Comparison of ENCODE assay signal across 9 mouse cellular contexts in the genomic region with DNA sequence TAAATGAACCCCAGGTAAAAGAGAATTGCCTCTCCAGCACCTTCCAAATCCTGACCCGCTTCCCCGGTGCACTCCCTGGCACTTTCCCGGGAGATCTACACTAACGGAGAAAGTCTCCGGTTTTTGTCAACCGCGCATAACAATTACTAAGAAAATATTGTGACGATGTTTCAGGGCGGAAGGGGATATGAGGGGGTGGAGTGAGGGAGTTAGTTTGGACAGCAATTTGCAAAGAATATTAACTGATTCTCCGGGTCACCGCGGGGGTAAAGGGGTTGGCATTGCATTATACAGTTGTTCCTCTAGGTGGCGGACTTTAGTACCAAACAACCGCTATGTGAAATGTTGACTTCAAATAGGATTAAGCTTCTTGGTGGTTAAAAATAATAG. TPM values are rescaled to one million over a fixed set of nuclear protein-coding genes. Genes with fewer than 3 reads are reported as not detected.
DNase-seq lines count a peak whose midpoint lies in the region; ATAC-seq and TF ChIP-seq lines count a peak whose summit lies in the region.
"Had no signal": no experiment of that assay in that cellular context is flagged by ENCODE, and none has a peak within 500 bp of the region (broad histone marks: within the 10 kb centered on the region; RNA-seq: fewer than 3 reads in every experiment).

No protein-coding gene starts in this region.

- 0 out of 2 replicates have a peak, but pooled peaks have one; percentile 9 for TF ChIP-seq CTCF in G1E (IDR thresholded peaks at IDR 0.05; ENCODE audit: low read depth, low read length)

- H3K9ac ChIP-seq in heart, embryonic 13.5 days, result 0 out of 2 replicates have a peak overlapping the region, but pooled peaks have one; percentile 25
- no peak overlapping the region for H3K9ac ChIP-seq in embryonic facial prominence, embryonic 15.5 days
- H3K9ac ChIP-seq: liver, embryonic 15.5 days had no signal

- no peaks in the 10 kb centered on the region for H3K9me3 ChIP-seq in heart, embryonic 13.5 days
- H3K9me3 ChIP-seq in G1E (replicated peaks), result peaks cover 2% of the 10 kb centered on the region; the same call in 1 of the 2 replicates
- no peaks in the 10 kb centered on the region for H3K9me3 ChIP-seq in embryonic facial prominence, embryonic 15.5 days (replicated peaks)
- H3K9me3 ChIP-seq: liver, embryonic 15.5 days had no signal

- H3K4me3 ChIP-seq in heart, embryonic 13.5 days, result peak overlapping the region; percentile 51
- H3K4me3 ChIP-seq in G1E (ENCODE audit: low read depth, low read length), result no peak overlapping the region
- H3K4me3 ChIP-seq in embryonic facial prominence, embryonic 15.5 days (replicated peaks), result peak overlapping the region; percentile 29
- H3K4me3 ChIP-seq: liver, embryonic 15.5 days had no signal

- DNase-seq in heart, postnatal 4 days, result no peak
- DNase-seq in G1E (ENCODE audit: low spot score), result no peak
- peak; percentile 9 to 38 for DNase-seq in kidney, postnatal 36 days
- DNase-seq in neural tube, embryonic 10.5 days (ENCODE audit: extremely low spot score, low spot score), result peak; percentile 65
- DNase-seq in thymus, postnatal 4 days, result no peak
- DNase-seq in yolk sac, embryonic 10.5 days (ENCODE audit: low spot score), result no peak

- H3K27ac ChIP-seq in heart, embryonic 13.5 days (replicated peaks), result no peak overlapping the region
- no peak overlapping the region for H3K27ac ChIP-seq in embryonic facial prominence, embryonic 15.5 days (replicated peaks)
- H3K27ac ChIP-seq: liver, embryonic 15.5 days had no signal

- H3K4me2 ChIP-seq in heart, embryonic 13.5 days, result peak overlapping the region; percentile 74
- peak overlapping the region; percentile 48 for H3K4me2 ChIP-seq in embryonic facial prominence, embryonic 15.5 days (replicated peaks)
- H3K4me2 ChIP-seq: liver, embryonic 15.5 days had no signal

- WGBS in heart, embryonic 13.5 days, result 1% methylated on average over 14 of the region's 14 CpGs
- under 1% methylated on average over 14 of the region's 14 CpGs for WGBS in embryonic facial prominence, embryonic 15.5 days

- ATAC-seq in heart, embryonic 13.5 days (ENCODE audit: extremely low read depth, insufficient number of reproducible peaks, low FRiP score, low TSS enrichment), result no peak
- no peak for ATAC-seq in G1E (ENCODE audit: extremely low read depth, insufficient number of reproducible peaks, low FRiP score, poor library complexity, severe bottlenecking)
- no peak for ATAC-seq in embryonic facial prominence, embryonic 15.5 days (ENCODE audit: insufficient number of reproducible peaks, low FRiP score, low TSS enrichment, low read depth)

- H3K27me3 ChIP-seq in heart, embryonic 13.5 days (replicated peaks), result peaks cover 92% of the 10 kb centered on the region
- peaks cover 2% of the 10 kb centered on the region; the same call in 1 of the 2 replicates for H3K27me3 ChIP-seq in G1E (ENCODE audit: insufficient read depth, low read length)
- peaks cover 89% of the 10 kb centered on the region for H3K27me3 ChIP-seq in embryonic facial prominence, embryonic 15.5 days

- H3K36me3 ChIP-seq in heart, embryonic 13.5 days, result no peaks in the 10 kb centered on the region
- H3K36me3 ChIP-seq in G1E (replicated peaks), result no peaks in the 10 kb centered on the region
- H3K36me3 ChIP-seq in embryonic facial prominence, embryonic 15.5 days, result no peaks in the 10 kb centered on the region
- H3K36me3 ChIP-seq: liver, embryonic 15.5 days had no signal

- H3K4me1 ChIP-seq in heart, embryonic 13.5 days, result peaks cover 6% of the 10 kb centered on the region
- H3K4me1 ChIP-seq in G1E (ENCODE audit: insufficient read depth, low read depth, low read length), result no peaks in the 10 kb centered on the region
- H3K4me1 ChIP-seq in embryonic facial prominence, embryonic 15.5 days, result peaks cover 8% of the 10 kb centered on the region
- H3K4me1 ChIP-seq: liver, embryonic 15.5 days had no signal

RNA-seq across cellular contexts. Expression of a gene that starts 7.9 kb away (rescaled TPM):
- 0.12 TPM in 1 of 2 replicates, not detected in the other for polyA plus RNA-seq in heart, embryonic 13.5 days (2015; fragmentation: Nextera tagmentation; extraction: Ambion mirVana)
- under 1 TPM in 1 of 2 experiments, not detected in 1; 0.12 TPM for total RNA-seq in heart, postnatal 4 days (2021)
- 0.53 TPM in 1 of 2 replicates, not detected in the other for total RNA-seq in G1E (2014; fragmentation: Nextera tagmentation)
- not detected in 2 replicates for total RNA-seq in G1E (2017)
- polyA plus RNA-seq in G1E (2012), result not detected in 2 replicates
- 0.71 and 0.89 TPM in 2 replicates for polyA plus RNA-seq in embryonic facial prominence, embryonic 15.5 days (2015; fragmentation: Nextera tagmentation; extraction: Ambion mirVana)

RNA-seq across cellular contexts. Expression of a gene that starts 10.4 kb away (rescaled TPM):
- not detected in 2 replicates for polyA plus RNA-seq in heart, embryonic 13.5 days (2015; fragmentation: Nextera tagmentation; extraction: Ambion mirVana)
- not detected for total RNA-seq in heart, postnatal 4 days (2021)
- total RNA-seq in G1E (2014; fragmentation: Nextera tagmentation), result not detected in 2 replicates
- 0.06 and 0.16 TPM in 2 replicates for total RNA-seq in G1E (2017)
- polyA plus RNA-seq in G1E (2012), result not detected in 2 replicates
- polyA plus RNA-seq in embryonic facial prominence, embryonic 15.5 days (2015; fragmentation: Nextera tagmentation; extraction: Ambion mirVana), result 0.05 TPM in 1 of 2 replicates, not detected in the other
- polyA plus RNA-seq: liver, embryonic 15.5 days had no signal

Comparison
In these comparisons a context has a peak if more than half of its experiments do, and no peak if none do; other contexts are left out.
1. DNase-seq: peak in kidney, postnatal 36 days (2 of 2) and neural tube, embryonic 10.5 days (single experiment); none in heart, postnatal 4 days (single experiment), G1E (single experiment), thymus, postnatal 4 days (single experiment) and yolk sac, embryonic 10.5 days (single experiment).